Mouse (Mus musculus): Measurements from ENCODE around the gene Sostdc1.

DNA sequence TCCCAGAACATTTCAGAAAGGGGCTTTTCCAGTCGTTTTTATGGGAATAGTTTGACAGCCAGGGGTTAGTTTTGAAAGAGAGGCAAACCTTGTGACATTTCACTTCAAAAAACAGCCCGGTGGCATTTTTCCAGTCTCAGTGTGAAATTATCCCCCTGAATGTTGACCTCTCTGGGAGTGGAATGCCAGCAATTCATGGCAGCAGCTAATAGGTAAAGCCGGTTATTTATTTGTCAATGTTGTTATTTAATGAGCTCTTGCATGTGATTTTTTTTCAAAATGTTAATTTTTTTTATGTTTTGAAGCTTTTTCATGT, 3.8 kb downstream of the Sostdc1 start:
- TF ChIP-seq CTCF (IDR thresholded peaks at IDR 0.05; ENCODE audit: borderline replicate concordance, extremely low read depth, insufficient read depth, insufficient read length), result no peak
- no peak for TF ChIP-seq POLR2A (IDR thresholded peaks at IDR 0.05; ENCODE audit: borderline replicate concordance, extremely low read depth, insufficient read depth, insufficient read length, poor library complexity, severe bottlenecking)
